Mouse (Mus musculus): ENCODE data around the gene Prpf4. TPM values are rescaled to one million over a fixed set of nuclear protein-coding genes. Genes with fewer than 3 reads are reported as not detected.

The Prpf4 gene
- polyA plus RNA-seq, 2 experiments: 9.0 to 9.8 TPM

GRCm38 (mm10) chr4:62463124-62463523 is 54.5 kb downstream of the Prpf4 start:
- TF ChIP-seq EP300 (IDR thresholded peaks at IDR 0.05; ENCODE audit: low read depth) (no peak), CTCF (IDR thresholded peaks at IDR 0.05; ENCODE audit: low read depth) (no peak)
- H3K4me2 ChIP-seq (ENCODE audit: low read depth): no peak overlapping the region
- DNase-seq (ENCODE audit: low read depth in 3 of 3, low spot score in 3 of 3) (no peak), ATAC-seq (ENCODE audit: insufficient read depth) (no peak)
- H3K4me1 ChIP-seq (replicated peaks; ENCODE audit: control insufficient read depth in 2 of 2, insufficient read depth in 2 of 2, low read length in 1 of 2): no peaks in the 10 kb centered on the region
- H3K27ac ChIP-seq: no peak overlapping the region
- WGBS (ENCODE audit: insufficient replicate concordance): 70% methylated on average over 2 of the region's 2 CpGs
- no peaks in the 10 kb centered on the region for H3K36me3 ChIP-seq (replicated peaks; ENCODE audit: control insufficient read depth, insufficient read depth, low read depth)
- H3K4me3 ChIP-seq (ENCODE audit: insufficient read depth in 1 of 2, low read depth in 2 of 2, low read length in 2 of 2): no peak overlapping the region
- H3K9me3 ChIP-seq (ENCODE audit: control insufficient read depth, low read length): no peaks in the 10 kb centered on the region
- no peak overlapping the region for H3K9ac ChIP-seq (replicated peaks)
- no peaks in the 10 kb centered on the region for H3K27me3 ChIP-seq (ENCODE audit: control insufficient read depth, insufficient read depth, low read length)

DNA sequence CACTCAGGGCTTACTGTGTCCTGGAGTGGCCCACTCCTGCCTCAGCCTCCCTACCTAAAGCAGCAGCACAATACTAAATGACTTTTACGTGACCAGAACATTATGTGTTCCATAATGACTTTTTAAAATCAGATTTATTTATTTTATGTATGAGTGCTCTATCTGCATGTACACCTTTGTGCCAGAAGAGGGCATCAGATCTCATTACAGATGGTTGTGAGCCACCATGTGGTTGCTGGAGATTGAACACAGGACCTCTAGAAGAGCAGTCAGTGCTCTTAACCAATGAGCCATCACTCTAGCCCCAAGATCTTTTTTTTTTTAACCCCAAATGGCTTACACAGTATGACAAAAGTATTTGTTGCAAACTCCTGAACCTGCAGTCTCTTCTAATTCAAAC is 59.6 kb downstream of the Prpf4 start:
- H3K4me1 ChIP-seq (replicated peaks; ENCODE audit: control insufficient read depth in 2 of 2, insufficient read depth in 2 of 2, low read length in 1 of 2): peaks cover 4 to 5% of the 10 kb centered on the region in 2 experiments; a peak in 3 of 4 replicates
- H3K9me3 ChIP-seq (ENCODE audit: control insufficient read depth, low read length): no peaks in the 10 kb centered on the region
- TF ChIP-seq CTCF (IDR thresholded peaks at IDR 0.05; ENCODE audit: low read depth): peak; percentile 35; the same call in 1 of the 2 replicates
- no peak for TF ChIP-seq EP300 (IDR thresholded peaks at IDR 0.05; ENCODE audit: low read depth)
- ATAC-seq (ENCODE audit: insufficient read depth) (no peak), DNase-seq (ENCODE audit: low read depth in 3 of 3, low spot score in 3 of 3) (no peak)
- no peak overlapping the region for H3K4me2 ChIP-seq (ENCODE audit: low read depth)
- no peaks in the 10 kb centered on the region for H3K27me3 ChIP-seq (ENCODE audit: control insufficient read depth, insufficient read depth, low read length)
- H3K27ac ChIP-seq: no peak overlapping the region
- 59% methylated on average over 1 of the region's 1 CpGs for WGBS (ENCODE audit: insufficient replicate concordance)
- H3K9ac ChIP-seq (replicated peaks): no peak overlapping the region
- H3K4me3 ChIP-seq (ENCODE audit: insufficient read depth in 1 of 2, low read depth in 2 of 2, low read length in 2 of 2): no peak overlapping the region
- H3K36me3 ChIP-seq (replicated peaks; ENCODE audit: control insufficient read depth, insufficient read depth, low read depth): no peaks in the 10 kb centered on the region

- Histone ChIP-seq H3K27ac (no peak within 1 kb of the TSS), H3K4me3 (ENCODE audit: insufficient read depth in 1 of 2, low read depth in 2 of 2, low read length in 2 of 2) (peak within 1 kb of the TSS; percentile 67 to 86), H3K4me1 (replicated peaks; ENCODE audit: control insufficient read depth in 2 of 2, insufficient read depth in 2 of 2, low read length in 1 of 2) (peaks cover 5 to 7% of the 10 kb centered on the region in 2 experiments; a peak in 3 of 4 replicates), H3K27me3 (ENCODE audit: control insufficient read depth, insufficient read depth, low read length) (no peaks in the 10 kb centered on the region), H3K4me2 (ENCODE audit: low read depth) (peak within 1 kb of the TSS; percentile 90), H3K9ac (replicated peaks) (peak within 1 kb of the TSS; percentile 58), H3K9me3 (ENCODE audit: control insufficient read depth, low read length) (no peaks in the 10 kb centered on the region), H3K36me3 (replicated peaks; ENCODE audit: control insufficient read depth, insufficient read depth, low read depth) (no peaks in the 10 kb centered on the region)
- peak; percentile 60 to 67 (median 64) for DNase-seq (ENCODE audit: low read depth in 3 of 3, low spot score in 3 of 3)
- whole genome bisulfite sequencing (ENCODE audit: insufficient replicate concordance): 1% methylated on average over 30 of the region's 30 CpGs
- TF ChIP-seq EP300 (IDR thresholded peaks at IDR 0.05; ENCODE audit: low read depth) (no peak), CTCF (IDR thresholded peaks at IDR 0.05; ENCODE audit: low read depth) (no peak)
- peak; percentile 91 for ATAC-seq (ENCODE audit: insufficient read depth)
These were observed 62.0 kb downstream of the Prpf4 start, which contains the start of gene Wdr31 for GRCm38 (mm10) chr4:62470598-62471051. Gene Wdr31, minus strand, starts transcription at chr4:62470896.

DNA sequence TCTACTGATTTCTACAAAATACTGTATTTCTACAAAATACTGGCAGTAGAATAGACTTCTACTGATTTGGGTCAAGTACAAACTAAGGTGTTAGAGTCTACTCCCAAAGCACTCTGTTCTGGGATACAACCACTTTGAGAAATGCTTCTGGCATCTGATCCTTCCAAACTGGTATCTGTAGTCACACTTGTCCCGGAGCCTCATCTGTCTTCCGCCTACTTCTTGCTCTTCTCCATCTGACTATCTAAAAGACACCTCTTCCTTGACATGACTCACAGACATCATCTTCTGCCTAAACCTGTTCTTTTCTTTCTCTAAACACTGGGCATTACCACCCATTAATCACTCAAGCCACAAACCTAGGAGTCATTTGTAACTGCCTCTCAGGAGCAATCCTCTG is 63.5 kb downstream of the Prpf4 start:
- TF ChIP-seq EP300 (IDR thresholded peaks at IDR 0.05; ENCODE audit: low read depth): no peak
- no peak for TF ChIP-seq CTCF (IDR thresholded peaks at IDR 0.05; ENCODE audit: low read depth)
- 76% methylated on average over 2 of the region's 2 CpGs for WGBS (ENCODE audit: insufficient replicate concordance)
- H3K27ac ChIP-seq: no peak overlapping the region
- no peaks in the 10 kb centered on the region for H3K27me3 ChIP-seq (ENCODE audit: control insufficient read depth, insufficient read depth, low read length)
- H3K4me1 ChIP-seq (replicated peaks; ENCODE audit: control insufficient read depth in 2 of 2, insufficient read depth in 2 of 2, low read length in 1 of 2): peaks cover 5 to 7% of the 10 kb centered on the region in 2 experiments; a peak in 3 of 4 replicates
- H3K4me2 ChIP-seq (ENCODE audit: low read depth): no peak overlapping the region
- H3K4me3 ChIP-seq (ENCODE audit: insufficient read depth in 1 of 2, low read depth in 2 of 2, low read length in 2 of 2): no peak overlapping the region
- H3K9ac ChIP-seq (replicated peaks): no peak overlapping the region
- no peaks in the 10 kb centered on the region for H3K36me3 ChIP-seq (replicated peaks; ENCODE audit: control insufficient read depth, insufficient read depth, low read depth)
- no peak for DNase-seq (ENCODE audit: low read depth in 3 of 3, low spot score in 3 of 3)
- no peaks in the 10 kb centered on the region for H3K9me3 ChIP-seq (ENCODE audit: control insufficient read depth, low read length)
- ATAC-seq (ENCODE audit: insufficient read depth): no peak

DNA sequence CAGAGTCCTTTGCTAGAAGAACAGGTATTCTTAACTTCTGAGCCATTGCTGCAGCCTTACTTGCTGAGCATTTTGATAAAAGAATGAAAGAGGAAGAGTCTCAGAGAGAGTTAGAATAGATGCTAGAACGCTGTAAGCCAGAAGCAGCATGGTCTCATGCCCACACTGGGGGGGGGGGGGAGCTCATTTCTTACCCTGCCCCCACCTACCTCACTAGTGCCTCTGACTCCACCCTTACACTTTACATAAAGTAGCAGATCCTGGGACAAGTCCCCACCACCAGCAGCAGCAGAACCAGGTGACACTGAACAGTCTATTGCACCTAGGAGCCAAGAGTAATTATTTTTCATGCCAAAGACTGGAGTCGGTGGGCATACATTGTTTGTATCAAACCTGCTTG is 66.5 kb downstream of the Prpf4 start:
- H3K36me3 ChIP-seq (replicated peaks; ENCODE audit: control insufficient read depth, insufficient read depth, low read depth): no peaks in the 10 kb centered on the region
- no peak overlapping the region for H3K4me2 ChIP-seq (ENCODE audit: low read depth)
- ATAC-seq (ENCODE audit: insufficient read depth): no peak
- H3K27me3 ChIP-seq (ENCODE audit: control insufficient read depth, insufficient read depth, low read length): peaks cover 9% of the 10 kb centered on the region
- no peaks in the 10 kb centered on the region for H3K9me3 ChIP-seq (ENCODE audit: control insufficient read depth, low read length)
- no peak overlapping the region for H3K9ac ChIP-seq (replicated peaks)
- TF ChIP-seq EP300 (IDR thresholded peaks at IDR 0.05; ENCODE audit: low read depth) (no peak), CTCF (IDR thresholded peaks at IDR 0.05; ENCODE audit: low read depth) (no peak)
- no peak for DNase-seq (ENCODE audit: low read depth in 3 of 3, low spot score in 3 of 3)
- H3K4me3 ChIP-seq (ENCODE audit: insufficient read depth in 1 of 2, low read depth in 2 of 2, low read length in 2 of 2): no peak overlapping the region
- 72% methylated on average over 2 of the region's 2 CpGs for WGBS (ENCODE audit: insufficient replicate concordance)
- no peak overlapping the region for H3K27ac ChIP-seq
- peaks cover 11% of the 10 kb centered on the region in 2 experiments; a peak in 3 of 4 replicates for H3K4me1 ChIP-seq (replicated peaks; ENCODE audit: control insufficient read depth in 2 of 2, insufficient read depth in 2 of 2, low read length in 1 of 2)
